Mouse (Mus musculus) forebrain, embryonic 14.5 days (tissue): ENCODE measurements around the gene Gpn2. TPM values are rescaled to one million over a fixed set of nuclear protein-coding genes. Genes with fewer than 3 reads are reported as not detected.
A peak's percentile ranks its signal among the peaks of the same experiment; 100 is the strongest.

Experiments
- ATAC-seq: fragments of 200-750 bp; cut with Nextera tagmentation; 2 replicates; pipeline ENCODE4 v1.8.0; 2017; ENCODE audit warnings: mild to moderate bottlenecking, moderate library complexity
- DNase-seq: peaks from one replicate; pipeline ENCODE4 v3.0.0-alpha.2; 2015; ENCODE audit warnings: low spot score
- H3K27ac ChIP-seq: fragments of 300-500 bp; sonication (generic); 2 replicates; pipeline ENCODE4 v1.5.1; 2014; ENCODE audit warnings: low read depth, mild to moderate bottlenecking, control low read depth, low read length, moderate library complexity
- H3K27me3 ChIP-seq: fragments of 300-500 bp; sonication (generic); replicated peaks from 2 replicates; pipeline ENCODE4 v1.6.1; 2014; ENCODE audit warnings: low read length, control low read depth, mixed read lengths; ENCODE audit not compliant: control insufficient read depth, insufficient read depth
- H3K36me3 ChIP-seq: fragments of 300-500 bp; sonication (generic); 2 replicates; pipeline ENCODE4 v1.6.1; 2014; ENCODE audit warnings: low read length, control low read depth; ENCODE audit not compliant: control insufficient read depth, insufficient read depth
- H3K4me1 ChIP-seq: fragments of 300-500 bp; sonication (generic); 2 replicates; pipeline ENCODE4 v1.6.1; 2014; ENCODE audit warnings: antibody characterized with exemption, low read length, control low read depth; ENCODE audit not compliant: control insufficient read depth, insufficient read depth
- H3K4me2 ChIP-seq: fragments of 300-500 bp; sonication (generic); 2 replicates; pipeline ENCODE4 v1.6.1; 2014; ENCODE audit warnings: mild to moderate bottlenecking, control low read depth, low read length
- H3K4me3 ChIP-seq: fragments of 300-500 bp; sonication (generic); 2 replicates; pipeline ENCODE4 v1.5.1; 2014; ENCODE audit warnings: low read depth, low read length, control low read depth
- H3K9ac ChIP-seq: fragments of 300-500 bp; sonication (generic); 2 replicates; pipeline ENCODE4 v1.6.1; 2014; ENCODE audit warnings: mild to moderate bottlenecking, low read length, control low read depth, moderate library complexity
- H3K9me3 ChIP-seq: fragments of 300-500 bp; sonication (generic); replicated peaks from 2 replicates; pipeline ENCODE4 v1.6.1; 2016; ENCODE audit warnings: low read length, control low read depth, mixed read lengths; ENCODE audit not compliant: control insufficient read depth
- WGBS: fragments of 180-500 bp; shearing (Covaris S2); extraction: QIAGEN DNeasy Blood & Tissue Kit; methylation state at CpG from one replicate; pipeline ENCODE4 v1.1.7; 2014; 5-methylcytosine and 5-hydroxymethylcytosine counted together
- microRNA-seq: library from miRNA; unstranded; fragments of <30 nt; microRNA quantifications from one replicate; pipeline ENCODE4, GENCODE M21; 2016
- polyA plus RNA-seq: library from polyadenylated mRNA; unstranded; fragments of >200 nt; fragmentation: Nextera tagmentation; extraction: Ambion mirVana; gene quantifications from 2 replicates; pipeline ENCODE4 v1.2.1, GENCODE M21; 2014

The Gpn2 gene
- polyA plus RNA-seq, 1 experiment from 2014 or later = 30.1 TPM

DNA sequence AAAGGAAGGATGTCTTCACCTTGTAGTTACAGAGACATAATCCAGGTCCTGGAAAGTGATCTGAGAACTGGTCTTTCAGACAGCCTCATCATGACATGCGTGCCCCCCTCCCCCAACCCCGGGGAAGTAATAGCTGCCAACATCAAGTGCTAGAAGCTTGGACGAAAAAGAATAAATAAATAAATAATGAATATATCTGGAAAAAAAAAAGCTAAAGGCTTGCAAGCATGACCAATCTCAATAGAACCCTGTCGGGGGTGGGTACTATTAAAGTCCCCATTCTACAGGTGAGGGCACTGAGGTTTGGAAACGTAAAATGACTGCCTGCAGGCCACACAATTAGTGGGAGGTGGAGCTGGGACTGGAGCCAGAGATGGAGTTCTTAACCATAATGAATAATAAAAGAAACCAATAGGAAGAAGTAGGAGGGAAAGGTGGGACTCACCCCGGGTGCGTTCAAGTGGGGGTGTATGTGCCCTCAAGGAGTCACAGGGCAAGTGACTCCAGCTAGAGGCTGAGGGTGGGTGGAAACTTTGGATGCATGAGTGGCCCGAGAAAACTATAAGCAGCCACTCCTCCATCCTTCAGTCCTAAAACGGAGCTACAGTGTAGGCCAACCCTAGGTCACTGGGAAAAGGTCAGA lies 47.7 kb downstream of the Gpn2 start:
- H3K4me1 ChIP-seq = peaks cover 8% of the 10 kb centered on the region
- H3K4me2 ChIP-seq = peak overlapping the region; percentile 70
- peak overlapping the region; percentile 78 for H3K9ac ChIP-seq
- H3K27ac ChIP-seq = no peak overlapping the region
- no peak for ATAC-seq
- WGBS = 38% methylated on average over 9 of the region's 9 CpGs
- H3K36me3 ChIP-seq = peaks cover 3% of the 10 kb centered on the region; the same call in 1 of the 2 replicates
- no peaks in the 10 kb centered on the region for H3K9me3 ChIP-seq
- H3K4me3 ChIP-seq = peak overlapping the region; percentile 70
- DNase-seq = no peak
- H3K27me3 ChIP-seq = no peaks in the 10 kb centered on the region

- peak overlapping the region; percentile 78 for H3K9ac ChIP-seq
- DNase-seq = peak; percentile 65
- H3K4me2 ChIP-seq = peak overlapping the region; percentile 70
- H3K4me3 ChIP-seq = peak overlapping the region; percentile 70
- peaks cover 8% of the 10 kb centered on the region for H3K4me1 ChIP-seq
- under 1% methylated on average over 44 of the region's 69 CpGs for WGBS
- no peaks in the 10 kb centered on the region for H3K36me3 ChIP-seq
- no peaks in the 10 kb centered on the region for H3K27me3 ChIP-seq
- ATAC-seq = peak; percentile 82
- H3K27ac ChIP-seq = peak overlapping the region; percentile 82
- H3K9me3 ChIP-seq = no peaks in the 10 kb centered on the region
These were observed 48.5 kb downstream of the Gpn2 start for GRCm38 (mm10) chr4:133632483-133633327.

GRCm38 (mm10) chr4:133633332-133634042 lies 49.3 kb downstream of the Gpn2 start:
- 11% methylated on average over 33 of the region's 47 CpGs for WGBS
- H3K36me3 ChIP-seq = no peaks in the 10 kb centered on the region
- H3K4me2 ChIP-seq = peak overlapping the region; percentile 70
- H3K4me1 ChIP-seq = peaks cover 8% of the 10 kb centered on the region
- H3K9me3 ChIP-seq = no peaks in the 10 kb centered on the region
- ATAC-seq = peak; percentile 95
- H3K9ac ChIP-seq = peak overlapping the region; percentile 78
- DNase-seq = peak; percentile 82
- peak overlapping the region; percentile 70 for H3K4me3 ChIP-seq
- H3K27ac ChIP-seq = peak overlapping the region; percentile 82
- H3K27me3 ChIP-seq = no peaks in the 10 kb centered on the region

- no peaks in the 10 kb centered on the region for H3K36me3 ChIP-seq
- H3K27ac ChIP-seq = no peak overlapping the region
- no peaks in the 10 kb centered on the region for H3K9me3 ChIP-seq
- peaks cover 8% of the 10 kb centered on the region for H3K4me1 ChIP-seq
- DNase-seq (no peak), ATAC-seq (no peak)
- H3K27me3 ChIP-seq = no peaks in the 10 kb centered on the region
- WGBS = 81% methylated on average over 5 of the region's 5 CpGs
- H3K4me2 ChIP-seq = no peak overlapping the region
- H3K9ac ChIP-seq = no peak overlapping the region
- no peak overlapping the region for H3K4me3 ChIP-seq
These were observed 49.9 kb downstream of the Gpn2 start for GRCm38 (mm10) chr4:133634043-133634410.

Small RNA genes within 50 kb of the gene (microRNA-seq; reads per million reads assigned to microRNA genes)
- gene Gm23158 = not detected

Other genes with a start within 250 kb of the Gpn2 start
- 17.5 and 18.9 TPM in 2 replicates for gene Wdtc1, start 230.9 kb upstream of the Gpn2 start, polyA plus RNA-seq
- gene Slc9a1, start 214.7 kb upstream of the Gpn2 start, polyA plus RNA-seq = 4.4 and 7.3 TPM in 2 replicates
- gene Tent5b, start 104.2 kb upstream of the Gpn2 start, polyA plus RNA-seq = 0.09 and 0.27 TPM in 2 replicates
- gene Trnp1, start 85.8 kb upstream of the Gpn2 start, polyA plus RNA-seq = 5.8 and 6.2 TPM in 2 replicates
- 0.12 and 0.20 TPM in 2 replicates for gene Kdf1, start 65.4 kb upstream of the Gpn2 start, polyA plus RNA-seq
- gene Nudc, start 38.4 kb upstream of the Gpn2 start, polyA plus RNA-seq = 139 and 181 TPM in 2 replicates
- gene Nr0b2, start 31.0 kb upstream of the Gpn2 start, polyA plus RNA-seq = not detected in 2 replicates
- gene Gpatch3, start 9.6 kb upstream of the Gpn2 start, polyA plus RNA-seq = 6.5 and 6.6 TPM in 2 replicates
- 0.84 and 1.1 TPM in 2 replicates for gene Sfn, start 17.8 kb downstream of the Gpn2 start, polyA plus RNA-seq
- 2.0 and 2.5 TPM in 2 replicates for gene Zdhhc18, start 65.8 kb downstream of the Gpn2 start, polyA plus RNA-seq
- gene Pigv, start 88.3 kb downstream of the Gpn2 start, polyA plus RNA-seq = 7.0 and 8.1 TPM in 2 replicates
- 30.9 and 35.4 TPM in 2 replicates for gene Arid1a, start 172.4 kb downstream of the Gpn2 start, polyA plus RNA-seq